Mouse (Mus musculus): ENCODE measurements around the gene Casp8. TPM values are rescaled to one million over a fixed set of nuclear protein-coding genes. Genes with fewer than 3 reads are reported as not detected.
"Not testable (repeated sequence)": the region's sequence is repeated elsewhere in the genome, so short reads cannot be mapped to it uniquely, and the experiment has no call there.

Gene Casp8
- total RNA-seq (2021) (10 to 100 TPM; 15.5 to 22.9 TPM), polyA plus RNA-seq (2012; rRNA removed) (0.74 and 0.89 TPM in 2 replicates)
- long read RNA-seq, transcript Casp8-201 (9 exons, 2,585 nt) = major isoform, 20 of 21 reads
- long read RNA-seq, partial matches to known transcripts = 1 of 21 reads
- long read RNA-seq, other reads (novel, unspliced or antisense) = 0 of 21 reads

GRCm38 (mm10) chr1:58795291-58796058 is at the start of gene Casp8:
Casp8 (plus strand) TSS chr1:58795374.
- DNase-seq = peak; percentile 79

- DNase-seq = peak; percentile 26
Measured at GRCm38 (mm10) chr1:58746880-58747279, 48.3 kb upstream of the Casp8 start.

GRCm38 (mm10) chr1:58759451-58759850 is 35.7 kb upstream of the Casp8 start:
- DNase-seq = no peak

- no peak for DNase-seq
Measured at GRCm38 (mm10) chr1:58760581-58760980, 34.6 kb upstream of the Casp8 start.

- DNase-seq = peak; percentile 53
Measured at GRCm38 (mm10) chr1:58761391-58762275, 33.5 kb upstream of the Casp8 start.

GRCm38 (mm10) chr1:58762576-58762975 is 32.6 kb upstream of the Casp8 start:
- DNase-seq = no peak

- not testable (repeated sequence) for DNase-seq
Measured at GRCm38 (mm10) chr1:58766446-58766845, 28.7 kb upstream of the Casp8 start.

GRCm38 (mm10) chr1:58769136-58769535 is 26.0 kb upstream of the Casp8 start:
- peak; percentile 47 for DNase-seq

- no peak for DNase-seq
Measured at GRCm38 (mm10) chr1:58769701-58770100, 25.5 kb upstream of the Casp8 start.

GRCm38 (mm10) chr1:58770111-58770720 is 25.0 kb upstream of the Casp8 start:
- DNase-seq = peak; percentile 59

GRCm38 (mm10) chr1:58772084-58772483 is 23.1 kb upstream of the Casp8 start:
- no peak for DNase-seq

GRCm38 (mm10) chr1:58773280-58773679 is 21.9 kb upstream of the Casp8 start:
- DNase-seq = no peak

GRCm38 (mm10) chr1:58773905-58774304 is 21.3 kb upstream of the Casp8 start:
- DNase-seq = peak; percentile 24

- no peak for DNase-seq
Measured at GRCm38 (mm10) chr1:58775361-58775760, 19.8 kb upstream of the Casp8 start.

- no peak for DNase-seq
Measured at GRCm38 (mm10) chr1:58777583-58777982, 17.6 kb upstream of the Casp8 start.

- no peak for DNase-seq
Measured at GRCm38 (mm10) chr1:58778226-58778625, 16.9 kb upstream of the Casp8 start.

- DNase-seq = no peak
Measured at GRCm38 (mm10) chr1:58786276-58786675, 8.9 kb upstream of the Casp8 start.

- no peak for DNase-seq
Measured at GRCm38 (mm10) chr1:58788410-58788809, 6.8 kb upstream of the Casp8 start.

GRCm38 (mm10) chr1:58794705-58795104 is 469 bp upstream of the Casp8 start:
- DNase-seq = no peak

- DNase-seq = no peak
Measured at GRCm38 (mm10) chr1:58796059-58796363, 837 bp downstream of the Casp8 start.

- no peak for DNase-seq
Measured at GRCm38 (mm10) chr1:58796853-58797252, 1.7 kb downstream of the Casp8 start.

GRCm38 (mm10) chr1:58797370-58797769 is 2.2 kb downstream of the Casp8 start:
- no peak for DNase-seq

Measured in adrenal gland, adult 2 months (tissue).